Mouse (Mus musculus) CH12.LX (cell line): ENCODE measurements around the gene Sec63.

ENCODE experiments used
- CTCF ChIP-seq, 2 experiments: IDR thresholded peaks in 1 of 2; conservative IDR thresholded peaks in 1 of 2; 2 replicates each; pipeline ENCODE4 v1.5.1; 2011 to 2012; ENCODE audit warnings: low read depth in 2 of 2, low read length in 2 of 2, improper control_type of control experiment in 1 of 2, inconsistent platforms in 1 of 2, mild to moderate bottlenecking in 1 of 2, moderate library complexity in 1 of 2
- USF2 ChIP-seq: conservative IDR thresholded peaks from 2 replicates; pipeline ENCODE4 v1.6.1; 2011; ENCODE audit warnings: low read depth, low read length, improper control_type of control experiment

DNA sequence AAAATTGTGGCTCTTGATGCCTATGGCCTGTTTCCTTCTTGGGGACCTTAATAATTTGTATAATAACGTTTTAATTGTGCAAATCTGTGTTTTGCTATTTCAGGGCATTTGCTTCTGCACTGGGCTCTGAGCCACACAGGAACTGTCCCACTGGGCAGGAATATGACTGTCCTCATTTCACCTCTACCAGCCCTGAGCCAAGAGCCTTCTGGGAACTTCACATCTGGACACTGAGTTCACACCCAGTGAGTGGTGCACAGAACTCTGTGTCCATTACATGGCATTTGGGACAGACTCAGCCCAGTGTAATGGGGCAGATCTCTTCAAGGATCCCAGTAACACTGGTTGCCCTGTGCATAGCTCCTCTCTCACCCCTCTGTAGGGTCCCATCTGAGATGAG is 82.1 kb downstream of the Sec63 start:
- TF ChIP-seq USF2 (no peak), CTCF (conservative IDR thresholded peaks at IDR 0.05 in 1 of 2, IDR thresholded peaks at IDR 0.05 in 1 of 2; ENCODE audit: low read depth in 2 of 2, low read length in 2 of 2) (no peak)
